Mouse (Mus musculus) myocyte (in vitro differentiated cells): Measurements from ENCODE around the gene Itpa. TPM values are rescaled to one million over a fixed set of nuclear protein-coding genes. Genes with fewer than 3 reads are reported as not detected.
"Not testable (repeated sequence)": the region's sequence is repeated elsewhere in the genome, so short reads cannot be mapped to it uniquely, and the experiment has no call there.

Experiments used
- H3K27me3 ChIP-seq: one replicate; pipeline ENCODE4 v1.6.1; 2011; ENCODE audit not compliant: control insufficient read depth, insufficient read depth, insufficient read length
- H3K36me3 ChIP-seq: one replicate; pipeline ENCODE4 v1.6.1; 2011; ENCODE audit not compliant: control insufficient read depth, insufficient read depth
- H3K4me2 ChIP-seq: one replicate; pipeline ENCODE4 v1.6.1; 2011; ENCODE audit warnings: low read depth, control low read depth
- H3K4me3 ChIP-seq: one replicate; pipeline ENCODE4 v1.5.1; 2011; ENCODE audit warnings: mild to moderate bottlenecking, control low read depth, moderate library complexity
- H3K79me2 ChIP-seq: one replicate; pipeline ENCODE4 v1.6.1; 2011; ENCODE audit not compliant: control insufficient read depth, insufficient read depth
- H3ac ChIP-seq: one replicate; pipeline ENCODE4 v1.6.1; 2011; ENCODE audit not compliant: control insufficient read depth, insufficient read length
- CEBPB ChIP-seq: IDR thresholded peaks from 2 replicates; pipeline ENCODE4 v1.6.1; 2011; ENCODE audit warnings: mild to moderate bottlenecking, moderate library complexity; ENCODE audit not compliant: poor library complexity, insufficient read depth, severe bottlenecking
- E2F4 ChIP-seq: IDR thresholded peaks from one replicate; pipeline ENCODE4 v1.6.1; 2011; ENCODE audit warnings: mild to moderate bottlenecking, control low read depth, moderate library complexity; ENCODE audit not compliant: insufficient read depth
- MAX ChIP-seq: IDR thresholded peaks from one replicate; pipeline ENCODE4 v1.6.1; 2011; ENCODE audit warnings: low read depth, mild to moderate bottlenecking, control low read depth
- MYOD1 ChIP-seq, 3 experiments: IDR thresholded peaks; one replicate each; pipeline ENCODE4 v1.6.1; 2011; ENCODE audit warnings: control low read depth in 2 of 3, low read depth in 2 of 3, mild to moderate bottlenecking in 2 of 3, moderate library complexity in 1 of 3; ENCODE audit not compliant: insufficient read length in 2 of 3, control insufficient read depth in 1 of 3
- MYOG ChIP-seq, 3 experiments: IDR thresholded peaks; one replicate each; pipeline ENCODE4 v1.6.1; 2011; ENCODE audit warnings: control low read depth in 2 of 3, low read depth in 2 of 3, mild to moderate bottlenecking in 2 of 3; ENCODE audit not compliant: insufficient read length in 2 of 3, control insufficient read depth in 1 of 3, insufficient read depth in 1 of 3
- POLR2A ChIP-seq: IDR thresholded peaks from one replicate; pipeline ENCODE4 v1.6.1; 2011; ENCODE audit warnings: low read depth, mild to moderate bottlenecking, control low read depth, moderate library complexity; ENCODE audit not compliant: insufficient read length
- POLR2AphosphoS2 ChIP-seq: IDR thresholded peaks from one replicate; pipeline ENCODE4 v1.6.1; 2011; ENCODE audit warnings: low read depth, control low read depth; ENCODE audit not compliant: insufficient read length
- REST ChIP-seq: IDR thresholded peaks from one replicate; pipeline ENCODE4 v1.6.1; 2011; ENCODE audit warnings: mild to moderate bottlenecking, control low read depth, moderate library complexity; ENCODE audit not compliant: insufficient read depth, insufficient read length
- SRF ChIP-seq: IDR thresholded peaks from one replicate; pipeline ENCODE4 v1.6.1; 2011; ENCODE audit warnings: low read depth; ENCODE audit not compliant: control insufficient read depth, insufficient read length
- TCF12 ChIP-seq: IDR thresholded peaks from one replicate; pipeline ENCODE4 v1.6.1; 2011; ENCODE audit warnings: mild to moderate bottlenecking, control low read depth; ENCODE audit not compliant: poor library complexity, insufficient read depth, severe bottlenecking
- TCF3 ChIP-seq: IDR thresholded peaks from one replicate; pipeline ENCODE4 v1.6.1; 2011; ENCODE audit warnings: low read depth, control low read depth; ENCODE audit not compliant: insufficient read length
- USF1 ChIP-seq: IDR thresholded peaks from one replicate; pipeline ENCODE4 v1.6.1; 2011; ENCODE audit warnings: low read depth, mild to moderate bottlenecking, control low read depth, moderate library complexity
- polyA plus RNA-seq: library from polyadenylated mRNA; unstranded; fragments of >200 nt; fragmentation: generic; extraction: Trizol; gene quantifications from one replicate; pipeline ENCODE4 v1.2.1, GENCODE M21; 2012; ENCODE audit warnings: missing spikeins

Itpa gene
- polyA plus RNA-seq, 1 experiment, result 54.4 TPM

GRCm38 (mm10) chr2:130642684-130643369, 24.6 kb upstream of the Itpa start, which contains the start of gene Lzts3:
TSS of gene Lzts3 (minus strand) at chr2:130642803.
- Histone ChIP-seq H3K4me3 (peak within 1 kb of the TSS; percentile 39), H3K4me2 (peak within 1 kb of the TSS; percentile 95), H3K36me3 (no peaks in the 10 kb centered on the region), H3K79me2 (no peaks in the 10 kb centered on the region), H3K27me3 (no peaks in the 10 kb centered on the region), H3ac (peak within 1 kb of the TSS; percentile 52)
- TF ChIP-seq CEBPB (no peak), USF1 (no peak), TCF12 (no peak), MYOG (IDR thresholded peaks at IDR 0.05; ENCODE audit: control insufficient read depth in 1 of 3, insufficient read depth in 1 of 3, insufficient read length in 2 of 3, low read depth in 2 of 3) (no peak), E2F4 (no peak), SRF (no peak), TCF3 (no peak), MYOD1 (IDR thresholded peaks at IDR 0.05; ENCODE audit: control insufficient read depth in 1 of 3, insufficient read length in 2 of 3, low read depth in 2 of 3) (no peak), MAX (no peak), POLR2A (peak; percentile 56), REST (no peak), POLR2AphosphoS2 (peak; percentile 77)

- Histone ChIP-seq H3K27me3 (no peaks in the 10 kb centered on the region), H3K79me2 (no peaks in the 10 kb centered on the region), H3ac (no peak overlapping the region), H3K4me3 (no peak overlapping the region), H3K4me2 (peak overlapping the region; percentile 27), H3K36me3 (no peaks in the 10 kb centered on the region)
- TF ChIP-seq E2F4 (no peak), TCF12 (peak; percentile 13), MYOD1 (IDR thresholded peaks at IDR 0.05; ENCODE audit: control insufficient read depth in 1 of 3, insufficient read length in 2 of 3, low read depth in 2 of 3) (peak in 2 of 3 experiments; percentile 34 to 54), MYOG (IDR thresholded peaks at IDR 0.05; ENCODE audit: control insufficient read depth in 1 of 3, insufficient read depth in 1 of 3, insufficient read length in 2 of 3, low read depth in 2 of 3) (peak in 1 of 3 experiments; percentile 50), TCF3 (peak; percentile 17), USF1 (no peak)
Observed at GRCm38 (mm10) chr2:130645198-130645597, 22.2 kb upstream of the Itpa start.

- H3K4me3 ChIP-seq, H3K4me2 ChIP-seq, H3ac ChIP-seq, H3K27me3 ChIP-seq, H3K79me2 ChIP-seq, H3K36me3 ChIP-seq: not testable (repeated sequence)
Observed at GRCm38 (mm10) chr2:130649028-130649427, 18.4 kb upstream of the Itpa start.

- Histone ChIP-seq H3K27me3 (no peaks in the 10 kb centered on the region), H3K36me3 (peaks cover 31% of the 10 kb centered on the region), H3K4me2 (no peak overlapping the region), H3K4me3 (no peak overlapping the region), H3K79me2 (no peaks in the 10 kb centered on the region), H3ac (no peak overlapping the region)
- TF ChIP-seq POLR2A (no peak), SRF (no peak), TCF12 (no peak), MYOG (IDR thresholded peaks at IDR 0.05; ENCODE audit: control insufficient read depth in 1 of 3, insufficient read depth in 1 of 3, insufficient read length in 2 of 3, low read depth in 2 of 3) (no peak), MAX (no peak), POLR2AphosphoS2 (no peak), E2F4 (no peak), TCF3 (no peak), CEBPB (no peak), USF1 (no peak), REST (no peak), MYOD1 (IDR thresholded peaks at IDR 0.05; ENCODE audit: control insufficient read depth in 1 of 3, insufficient read length in 2 of 3, low read depth in 2 of 3) (no peak)
Observed at GRCm38 (mm10) chr2:130653303-130653702, 14.1 kb upstream of the Itpa start.

GRCm38 (mm10) chr2:130653760-130654159, 13.7 kb upstream of the Itpa start:
- peaks cover 31% of the 10 kb centered on the region for H3K36me3 ChIP-seq
- no peaks in the 10 kb centered on the region for H3K79me2 ChIP-seq
- H3K4me3 ChIP-seq, result no peak overlapping the region
- no peak overlapping the region for H3ac ChIP-seq
- no peak for TF ChIP-seq USF1
- no peak for TF ChIP-seq SRF
- TF ChIP-seq POLR2AphosphoS2, result no peak
- TF ChIP-seq MAX, result no peak
- TF ChIP-seq REST, result no peak
- TF ChIP-seq E2F4, result no peak
- no peak overlapping the region for H3K4me2 ChIP-seq
- H3K27me3 ChIP-seq, result no peaks in the 10 kb centered on the region
